Mouse (Mus musculus): Measurements from ENCODE around the gene Cd6.

Cd6 gene

DNA sequence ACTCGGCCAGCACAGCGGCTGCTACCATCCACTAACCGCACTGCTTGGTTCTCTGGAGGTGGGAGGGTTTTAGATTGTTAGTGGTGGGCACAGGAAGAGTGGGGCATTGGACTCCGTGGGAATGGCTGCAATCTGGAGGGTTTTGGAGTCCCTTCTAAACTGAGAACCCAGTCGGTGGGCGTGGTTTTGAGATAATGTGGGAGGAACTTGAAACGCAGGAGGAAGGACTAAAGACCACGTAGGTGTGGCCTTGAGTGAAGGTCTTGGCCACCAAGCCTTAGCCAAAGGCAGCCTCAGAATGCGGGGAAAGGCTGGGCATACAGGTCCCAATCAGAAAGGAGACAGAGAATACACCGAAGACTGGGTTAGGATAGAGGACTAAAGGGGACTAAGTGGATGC, 31.3 kb downstream of the Cd6 start:
- no peak for DNase-seq

- DNase-seq, result no peak
These were observed 34.9 kb downstream of the Cd6 start for GRCm38 (mm10) chr19:10794916-10795315.

- no peak for DNase-seq
These were observed 36.8 kb downstream of the Cd6 start for GRCm38 (mm10) chr19:10793044-10793443.

GRCm38 (mm10) chr19:10790323-10790722, 39.5 kb downstream of the Cd6 start:
- no peak for DNase-seq

GRCm38 (mm10) chr19:10788242-10788641, 41.6 kb downstream of the Cd6 start:
- no peak for DNase-seq

DNA sequence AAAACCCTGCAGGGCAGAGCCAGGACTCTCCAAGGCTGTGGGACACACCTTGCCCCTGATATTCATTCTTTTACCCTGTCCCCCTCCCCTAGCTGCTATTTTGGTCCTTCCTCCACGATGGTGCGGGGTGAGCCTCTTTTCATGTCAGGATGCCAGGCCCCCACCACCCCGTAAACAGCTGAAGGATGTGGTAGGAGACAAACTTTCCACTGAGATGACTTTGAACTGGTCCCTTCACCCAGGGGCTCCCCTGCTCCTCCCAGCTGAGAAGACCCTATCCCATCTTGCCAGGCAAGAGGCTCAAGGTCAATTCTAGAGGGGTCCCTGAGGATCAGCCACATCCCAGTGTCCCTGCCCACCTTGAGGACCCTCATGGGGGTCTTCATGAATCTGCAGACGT, 42.5 kb downstream of the Cd6 start:
- DNase-seq, result no peak

DNA sequence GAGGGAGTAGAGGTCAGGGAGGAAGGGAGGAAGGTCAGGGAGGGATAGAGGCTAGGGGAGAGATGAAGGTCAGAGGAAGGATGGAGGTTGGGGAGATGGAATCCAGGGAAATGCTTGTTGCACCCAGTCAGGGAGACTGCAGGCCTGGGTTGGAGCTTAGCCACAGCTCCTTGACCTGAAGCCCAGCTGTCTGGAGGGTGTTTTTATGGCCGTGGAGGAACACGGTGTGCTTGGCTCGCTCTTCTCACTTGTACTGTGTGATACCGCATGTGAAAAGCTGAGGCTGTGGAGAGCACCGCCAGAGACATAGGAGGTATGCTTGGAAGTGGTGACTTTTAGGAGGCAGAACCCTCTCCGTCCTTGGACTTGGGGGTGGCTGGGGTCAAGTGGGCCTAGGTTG, 43.1 kb downstream of the Cd6 start:
- DNase-seq, result no peak

- DNase-seq, result peak; percentile 42
These were observed 44.9 kb downstream of the Cd6 start for GRCm38 (mm10) chr19:10784796-10785459.

GRCm38 (mm10) chr19:10784061-10784460, 45.8 kb downstream of the Cd6 start:
- DNase-seq, result no peak

DNA sequence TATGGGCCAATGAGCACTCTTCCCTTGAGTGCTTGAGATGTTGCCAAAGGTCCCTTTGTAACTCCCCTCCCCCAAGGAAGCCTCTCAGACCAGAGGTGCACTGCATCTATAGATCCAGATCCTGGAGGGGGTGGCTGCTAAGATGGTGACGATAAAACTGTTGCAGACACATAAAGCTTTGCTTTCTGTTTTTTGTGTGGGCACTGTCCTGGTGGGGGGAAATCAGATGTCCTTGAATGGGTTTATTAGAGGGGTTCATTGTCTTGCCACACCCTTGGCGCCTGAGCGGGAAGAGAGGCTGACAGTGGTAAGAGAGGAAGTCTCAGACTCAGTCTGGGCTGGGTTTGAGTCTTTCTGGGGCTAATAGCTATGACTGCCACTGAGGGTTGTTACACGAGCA, 46.7 kb downstream of the Cd6 start:
- no peak for DNase-seq

GRCm38 (mm10) chr19:10781641-10782040, 48.2 kb downstream of the Cd6 start:
- DNase-seq, result no peak

DNA sequence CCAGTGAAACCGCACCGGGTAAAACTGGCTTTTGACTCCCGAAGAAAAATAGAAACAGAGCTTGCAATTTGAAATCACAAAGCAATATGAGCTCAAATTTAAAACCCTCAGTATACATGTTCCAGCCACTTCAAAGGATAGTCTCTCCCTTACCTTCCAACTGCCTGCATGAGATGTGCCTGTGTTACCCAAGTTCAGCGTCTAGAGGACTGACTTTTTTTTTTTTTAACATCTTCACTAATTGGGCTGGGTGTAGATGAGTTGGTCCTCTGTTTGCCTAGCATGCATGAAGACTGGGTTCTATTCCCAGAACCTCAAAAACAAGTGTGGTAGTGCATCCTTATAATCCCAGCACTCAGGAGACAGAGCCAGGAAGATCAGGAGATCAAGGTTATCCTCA, 53.0 kb downstream of the Cd6 start:
- no peak for DNase-seq

DNA sequence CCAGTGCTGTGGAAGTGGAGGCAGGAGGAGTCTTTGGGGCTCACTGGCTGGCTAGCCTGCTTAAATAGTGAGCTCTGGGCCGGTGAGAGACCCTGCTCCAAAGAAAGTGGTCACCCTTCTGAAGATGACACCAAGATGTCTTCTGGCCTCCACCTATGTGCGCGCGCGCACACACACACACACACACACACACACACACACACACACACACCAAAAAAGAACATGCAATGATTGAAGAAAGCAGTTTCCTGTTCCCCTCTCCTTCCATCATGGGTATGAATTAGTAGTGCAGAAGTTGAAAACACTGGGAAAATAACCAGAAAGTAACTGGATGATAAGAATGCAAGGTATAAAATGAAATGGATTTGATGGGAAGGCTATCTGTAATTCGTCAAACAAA, 55.7 kb downstream of the Cd6 start:
- DNase-seq, result no peak

- DNase-seq, result no peak
These were observed 56.5 kb downstream of the Cd6 start for GRCm38 (mm10) chr19:10773384-10773783.

DNA sequence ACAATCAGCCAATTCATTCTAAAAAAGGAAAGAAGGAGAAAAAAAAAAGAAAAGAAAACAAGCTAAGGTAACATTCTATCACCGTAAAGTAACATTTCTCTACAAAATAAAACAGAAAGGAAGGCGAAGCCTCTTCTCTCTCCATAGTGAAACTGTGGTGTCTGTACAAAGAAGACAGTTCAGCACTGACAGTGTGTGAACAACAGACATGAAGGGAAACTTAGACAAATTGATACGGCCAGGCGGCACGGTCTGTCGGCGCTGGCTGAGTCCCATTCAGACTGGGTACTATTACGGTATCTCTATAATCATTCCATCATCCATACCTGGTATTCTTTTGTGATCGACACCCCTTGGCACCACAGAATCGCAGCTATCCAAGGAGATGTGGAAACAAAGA, 57.0 kb downstream of the Cd6 start:
- no peak for DNase-seq

DNA sequence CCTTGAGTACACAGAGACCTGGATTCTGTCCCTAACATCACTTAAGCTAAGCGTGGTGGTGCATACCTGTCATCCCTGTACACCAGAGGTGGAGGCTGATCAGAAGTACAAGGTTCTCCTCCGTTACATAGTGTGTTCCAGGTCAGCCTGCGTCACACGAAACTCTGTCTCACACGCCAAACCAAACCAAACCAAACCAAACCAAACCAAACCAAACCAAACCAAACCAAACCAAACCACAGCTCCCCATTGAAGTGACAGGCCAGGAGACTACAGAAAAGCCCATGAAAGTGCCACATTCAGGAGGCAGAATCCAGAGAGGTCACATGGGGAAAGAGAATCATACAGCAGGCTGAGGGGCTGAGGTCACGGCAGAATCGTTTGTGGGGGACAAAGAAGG, 57.9 kb downstream of the Cd6 start:
- DNase-seq, result no peak

DNA sequence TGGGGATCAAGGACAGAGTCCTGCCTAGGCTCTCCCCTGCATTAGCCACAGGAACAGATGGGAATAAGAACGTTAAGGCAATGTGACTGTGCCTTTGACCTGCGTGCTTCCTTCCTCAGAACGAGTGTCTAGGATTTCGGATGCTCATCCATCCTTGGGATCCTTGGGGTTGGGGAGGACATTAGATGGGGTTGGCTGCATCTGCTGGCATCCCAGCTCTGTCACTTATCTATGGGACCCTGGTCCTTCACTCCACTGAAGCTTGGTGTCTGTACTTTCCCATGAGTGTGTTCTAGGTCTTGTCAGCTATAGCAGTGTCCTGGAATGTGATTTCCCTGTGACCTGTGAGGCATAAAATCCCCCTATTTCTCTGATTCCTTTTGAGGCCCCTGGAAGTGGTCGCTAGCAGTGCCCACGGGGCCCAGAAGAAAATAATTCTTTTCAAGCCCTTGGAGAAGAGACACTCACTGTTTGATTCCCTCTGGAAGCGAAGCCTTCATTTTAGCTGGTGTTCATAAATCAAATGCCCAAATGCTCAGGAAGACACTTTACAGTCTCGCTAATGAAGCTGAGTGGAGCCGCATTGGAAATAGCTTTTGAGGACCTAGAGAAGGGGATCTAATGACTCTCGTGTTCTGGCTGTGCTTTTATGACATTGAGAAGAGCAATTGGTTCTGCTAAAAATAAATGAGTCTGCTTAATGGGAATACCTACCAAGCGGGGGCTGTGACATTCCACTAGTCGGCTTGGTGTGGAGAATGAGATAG, 60.2 kb downstream of the Cd6 start:
- DNase-seq, result no peak

- no peak for DNase-seq
These were observed 61.0 kb downstream of the Cd6 start for GRCm38 (mm10) chr19:10768694-10769428.

GRCm38 (mm10) chr19:10767631-10768030, 62.2 kb downstream of the Cd6 start:
- no peak for DNase-seq

DNA sequence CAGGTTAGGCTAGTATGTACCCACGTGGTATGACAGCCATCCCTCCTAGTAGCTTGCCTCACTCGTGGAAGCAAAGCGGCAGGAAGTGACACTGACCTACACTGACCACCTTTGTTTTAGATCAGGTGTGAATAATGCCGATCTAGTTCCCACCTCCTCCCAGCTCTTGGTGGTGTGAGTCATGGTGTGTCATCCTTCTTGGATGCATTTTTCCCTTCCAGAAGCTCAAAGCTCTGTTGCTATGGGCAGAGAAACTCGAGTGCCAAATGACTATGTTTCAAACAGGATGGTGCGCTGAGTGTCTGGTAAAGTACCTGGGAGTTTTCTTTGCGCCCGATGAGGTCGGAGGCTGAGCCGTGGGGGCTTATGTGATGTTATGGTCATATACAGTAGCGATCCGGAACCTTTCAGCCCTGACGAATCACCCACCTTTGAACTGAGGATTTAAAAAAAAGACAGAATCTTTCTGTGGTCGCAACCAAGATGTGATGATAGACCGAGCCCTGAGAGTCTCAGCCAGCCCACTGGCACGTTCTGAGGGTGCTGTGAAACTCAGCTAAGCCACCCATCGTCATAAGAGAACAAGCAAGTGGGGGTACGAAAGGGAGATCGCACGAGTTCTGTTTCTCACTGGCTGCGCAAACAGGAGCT, 66.4 kb downstream of the Cd6 start:
- DNase-seq, result no peak

DNA sequence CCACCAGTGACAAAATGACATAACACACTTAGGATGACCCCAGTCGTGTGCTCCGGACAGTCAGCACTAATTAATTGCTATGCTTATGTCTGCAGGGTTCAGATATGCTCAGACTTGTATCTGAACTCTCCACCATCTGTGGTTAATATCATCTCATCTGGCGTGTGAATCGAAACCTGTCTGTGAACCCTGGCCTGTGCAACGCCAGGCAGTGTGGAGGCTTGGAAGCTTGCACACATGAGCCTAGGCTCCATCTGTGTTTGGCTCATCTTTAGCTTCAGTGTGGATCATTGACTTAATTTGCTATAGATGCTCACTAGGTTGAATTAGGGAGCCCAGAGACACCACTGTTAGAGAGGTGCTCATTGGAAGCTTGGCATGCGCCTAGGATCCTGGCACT, 67.4 kb downstream of the Cd6 start:
- no peak for DNase-seq

DNA sequence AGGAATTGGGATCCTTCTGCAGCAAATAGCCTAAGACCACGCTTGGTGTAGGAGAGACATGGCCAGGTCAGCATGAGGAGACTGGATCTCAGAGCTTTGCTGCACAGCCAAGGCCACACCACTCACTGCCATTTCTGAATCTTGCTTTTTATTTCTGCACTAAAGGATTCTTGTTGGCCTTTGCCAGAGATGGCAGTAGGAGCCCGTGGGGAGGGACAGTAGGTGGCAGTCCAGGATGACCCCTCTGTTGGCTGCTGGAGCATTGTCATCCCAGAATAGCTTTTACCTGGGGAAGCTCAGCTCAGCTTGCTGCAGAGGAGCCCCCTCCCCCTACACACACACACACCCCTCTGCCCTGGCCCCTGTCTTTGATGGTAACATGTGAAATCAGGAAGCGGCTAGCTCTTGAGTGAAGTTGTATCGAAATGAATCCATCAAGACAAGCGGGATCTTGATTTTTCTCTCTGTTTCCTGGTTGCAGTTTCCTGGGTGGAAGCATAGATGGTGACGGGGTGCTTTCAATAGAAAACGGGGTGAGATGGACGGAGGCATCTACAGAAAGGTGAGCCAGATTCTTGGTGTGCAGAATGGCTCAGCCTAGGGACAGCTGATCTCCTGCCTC, 68.0 kb downstream of the Cd6 start:
- no peak for DNase-seq
